Mouse (Mus musculus) limb, embryonic 15.5 days (tissue): ENCODE results near the gene Cmtm2b. TPM values are rescaled to one million over a fixed set of nuclear protein-coding genes. Genes with fewer than 3 reads are reported as not detected.

Experiments
- ATAC-seq: fragments of 200-750 bp; cut with Nextera tagmentation; 2 replicates; pipeline ENCODE4 v1.8.0; 2017; ENCODE audit warnings: low read depth, moderate TSS enrichment; ENCODE audit not compliant: insufficient number of reproducible peaks, low FRiP score, low TSS enrichment
- H3K27ac ChIP-seq: fragments of 300-500 bp; sonication (generic); 2 replicates; pipeline ENCODE4 v1.5.1; 2015; ENCODE audit warnings: moderate library complexity, mild to moderate bottlenecking, inconsistent platforms
- H3K27me3 ChIP-seq: fragments of 300-500 bp; sonication (generic); 2 replicates; pipeline ENCODE4 v1.6.1; 2015; ENCODE audit warnings: inconsistent platforms
- H3K36me3 ChIP-seq: fragments of 300-500 bp; sonication (generic); 2 replicates; pipeline ENCODE4 v1.6.1; 2015; ENCODE audit warnings: inconsistent platforms
- H3K4me1 ChIP-seq: fragments of 300-500 bp; sonication (generic); 2 replicates; pipeline ENCODE4 v1.6.1; 2015; ENCODE audit warnings: inconsistent platforms
- H3K4me2 ChIP-seq: fragments of 300-500 bp; sonication (generic); 2 replicates; pipeline ENCODE4 v1.6.1; 2015; ENCODE audit warnings: mild to moderate bottlenecking, inconsistent platforms
- H3K4me3 ChIP-seq: fragments of 300-500 bp; sonication (generic); 2 replicates; pipeline ENCODE4 v1.5.1; 2015; ENCODE audit warnings: mild to moderate bottlenecking, inconsistent platforms
- H3K9ac ChIP-seq: fragments of 300-500 bp; sonication (generic); 2 replicates; pipeline ENCODE4 v1.6.1; 2015; ENCODE audit warnings: inconsistent platforms
- H3K9me3 ChIP-seq: fragments of 300-500 bp; sonication (generic); 2 replicates; pipeline ENCODE4 v1.6.1; 2016; ENCODE audit warnings: inconsistent platforms
- WGBS: fragments of 180-500 bp; shearing (Covaris S2); methylation state at CpG from one replicate; pipeline ENCODE4 v1.1.7; 2015; 5-methylcytosine and 5-hydroxymethylcytosine counted together
- polyA plus RNA-seq: library from polyadenylated mRNA; unstranded; fragments of >200 nt; fragmentation: Nextera tagmentation; extraction: Ambion mirVana; gene quantifications from 2 replicates; pipeline ENCODE4 v1.2.1, GENCODE M21; 2015

Gene Cmtm2b
- polyA plus RNA-seq, 1 experiment from 2014 or later, result not detected

- no peak overlapping the region for H3K9ac ChIP-seq
- H3K27ac ChIP-seq, result no peak overlapping the region
- no peaks in the 10 kb centered on the region for H3K9me3 ChIP-seq
- H3K27me3 ChIP-seq, result no peaks in the 10 kb centered on the region
- no peak overlapping the region for H3K4me3 ChIP-seq
- no peak for ATAC-seq
- H3K4me2 ChIP-seq, result no peak overlapping the region
- WGBS, result 70% methylated on average over 5 of the region's 5 CpGs
- H3K36me3 ChIP-seq, result no peaks in the 10 kb centered on the region
- no peaks in the 10 kb centered on the region for H3K4me1 ChIP-seq
Observed at GRCm38 (mm10) chr8:104333786-104334185, 11.8 kb downstream of the Cmtm2b start.

GRCm38 (mm10) chr8:104334196-104334595 lies 12.2 kb downstream of the Cmtm2b start:
- Histone ChIP-seq H3K36me3 (no peaks in the 10 kb centered on the region), H3K9me3 (no peaks in the 10 kb centered on the region), H3K4me3 (no peak overlapping the region), H3K9ac (no peak overlapping the region), H3K4me1 (peaks cover 2% of the 10 kb centered on the region; the same call in 1 of the 2 replicates), H3K4me2 (no peak overlapping the region), H3K27me3 (no peaks in the 10 kb centered on the region), H3K27ac (no peak overlapping the region)
- ATAC-seq, result no peak
- WGBS, result 73% methylated on average over 1 of the region's 1 CpGs

GRCm38 (mm10) chr8:104336806-104337205 lies 14.8 kb downstream of the Cmtm2b start:
- no peak for ATAC-seq
- H3K4me1 ChIP-seq, result peaks cover 16% of the 10 kb centered on the region
- H3K9ac ChIP-seq, result no peak overlapping the region
- no peak overlapping the region for H3K27ac ChIP-seq
- no peaks in the 10 kb centered on the region for H3K27me3 ChIP-seq
- no peaks in the 10 kb centered on the region for H3K36me3 ChIP-seq
- H3K9me3 ChIP-seq, result no peaks in the 10 kb centered on the region
- no peak overlapping the region for H3K4me2 ChIP-seq
- WGBS, result 90% methylated on average over 1 of the region's 1 CpGs
- H3K4me3 ChIP-seq, result no peak overlapping the region

- Histone ChIP-seq H3K9me3 (no peaks in the 10 kb centered on the region), H3K27ac (no peak overlapping the region), H3K9ac (no peak overlapping the region), H3K4me1 (peaks cover 17% of the 10 kb centered on the region), H3K36me3 (no peaks in the 10 kb centered on the region), H3K4me2 (no peak overlapping the region), H3K4me3 (no peak overlapping the region), H3K27me3 (no peaks in the 10 kb centered on the region)
- 48% methylated on average over 3 of the region's 3 CpGs for WGBS
- ATAC-seq, result no peak
Observed at GRCm38 (mm10) chr8:104337890-104338289, 15.9 kb downstream of the Cmtm2b start.

DNA sequence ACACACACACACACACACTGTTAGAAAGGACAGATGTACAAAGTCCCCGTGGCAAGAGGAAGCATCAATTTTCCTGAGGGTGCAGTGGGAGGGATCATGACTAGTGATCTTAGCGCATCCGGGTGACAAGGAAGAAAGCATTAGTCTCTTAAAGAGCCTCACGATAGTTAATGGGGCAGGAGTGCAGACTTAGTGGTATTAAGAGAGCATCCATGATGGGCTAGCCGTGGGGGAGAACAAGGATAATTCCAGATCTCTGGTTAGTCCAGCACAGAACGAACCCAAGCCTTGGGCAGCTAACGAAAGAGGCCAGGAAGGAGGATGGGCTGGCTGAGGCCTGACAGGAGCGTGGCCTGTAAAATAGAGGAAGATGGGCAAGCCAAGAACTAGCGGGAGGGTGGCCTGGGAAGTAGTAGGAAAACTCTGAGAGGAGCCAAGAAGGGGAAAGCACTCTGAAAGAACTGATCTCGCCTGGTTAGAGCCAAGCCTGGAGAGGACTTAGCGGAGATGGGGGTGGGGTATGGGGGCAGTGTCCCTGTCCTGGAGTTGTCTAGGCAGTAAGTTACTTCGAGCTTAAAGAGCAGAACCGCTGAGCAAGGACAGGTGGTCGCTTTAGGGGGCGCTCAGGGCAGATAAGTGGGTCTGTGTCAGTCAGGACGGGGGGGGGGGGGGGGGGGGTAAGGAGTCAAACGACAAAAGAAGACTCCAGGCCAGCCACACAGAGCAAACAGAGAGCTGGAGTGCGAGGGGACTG lies 17.4 kb downstream of the Cmtm2b start, which contains the start of gene Cmtm3:
Cmtm3 (plus strand) TSS at position 182 of the 754 bp plus-strand sequence.
- no peaks in the 10 kb centered on the region for H3K27me3 ChIP-seq
- no peak for ATAC-seq
- 14% methylated on average over 18 of the region's 18 CpGs for WGBS
- H3K9ac ChIP-seq, result peak within 1 kb of the TSS; percentile 64
- H3K4me1 ChIP-seq, result peaks cover 27% of the 10 kb centered on the region
- peak within 1 kb of the TSS; percentile 87 for H3K27ac ChIP-seq
- H3K4me3 ChIP-seq, result peak within 1 kb of the TSS; percentile 75
- peak within 1 kb of the TSS; percentile 79 for H3K4me2 ChIP-seq
- H3K9me3 ChIP-seq, result no peaks in the 10 kb centered on the region
- peaks cover under 1% of the 10 kb centered on the region; the same call in 1 of the 2 replicates for H3K36me3 ChIP-seq

DNA sequence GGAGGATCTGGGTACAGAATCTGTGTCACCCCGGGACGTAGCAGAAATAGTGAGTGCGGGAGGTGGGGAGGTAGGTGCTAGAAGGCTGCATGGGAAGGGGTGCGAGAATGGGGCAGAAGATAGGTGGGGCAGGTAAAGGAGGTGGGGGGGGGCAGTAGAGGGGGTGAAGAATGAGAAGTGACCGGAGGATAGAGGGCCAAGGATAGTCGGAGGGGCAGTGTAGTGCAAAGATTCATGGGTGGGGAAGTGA lies 17.9 kb downstream of the Cmtm2b start:
- Histone ChIP-seq H3K36me3 (peaks cover 5% of the 10 kb centered on the region; the same call in 1 of the 2 replicates), H3K27me3 (no peaks in the 10 kb centered on the region), H3K4me1 (peaks cover 30% of the 10 kb centered on the region), H3K4me3 (peak overlapping the region; percentile 75), H3K4me2 (peak overlapping the region; percentile 79), H3K27ac (peak overlapping the region; percentile 87), H3K9ac (peak overlapping the region; percentile 64), H3K9me3 (no peaks in the 10 kb centered on the region)
- WGBS, result under 1% methylated on average over 6 of the region's 6 CpGs
- ATAC-seq, result no peak

DNA sequence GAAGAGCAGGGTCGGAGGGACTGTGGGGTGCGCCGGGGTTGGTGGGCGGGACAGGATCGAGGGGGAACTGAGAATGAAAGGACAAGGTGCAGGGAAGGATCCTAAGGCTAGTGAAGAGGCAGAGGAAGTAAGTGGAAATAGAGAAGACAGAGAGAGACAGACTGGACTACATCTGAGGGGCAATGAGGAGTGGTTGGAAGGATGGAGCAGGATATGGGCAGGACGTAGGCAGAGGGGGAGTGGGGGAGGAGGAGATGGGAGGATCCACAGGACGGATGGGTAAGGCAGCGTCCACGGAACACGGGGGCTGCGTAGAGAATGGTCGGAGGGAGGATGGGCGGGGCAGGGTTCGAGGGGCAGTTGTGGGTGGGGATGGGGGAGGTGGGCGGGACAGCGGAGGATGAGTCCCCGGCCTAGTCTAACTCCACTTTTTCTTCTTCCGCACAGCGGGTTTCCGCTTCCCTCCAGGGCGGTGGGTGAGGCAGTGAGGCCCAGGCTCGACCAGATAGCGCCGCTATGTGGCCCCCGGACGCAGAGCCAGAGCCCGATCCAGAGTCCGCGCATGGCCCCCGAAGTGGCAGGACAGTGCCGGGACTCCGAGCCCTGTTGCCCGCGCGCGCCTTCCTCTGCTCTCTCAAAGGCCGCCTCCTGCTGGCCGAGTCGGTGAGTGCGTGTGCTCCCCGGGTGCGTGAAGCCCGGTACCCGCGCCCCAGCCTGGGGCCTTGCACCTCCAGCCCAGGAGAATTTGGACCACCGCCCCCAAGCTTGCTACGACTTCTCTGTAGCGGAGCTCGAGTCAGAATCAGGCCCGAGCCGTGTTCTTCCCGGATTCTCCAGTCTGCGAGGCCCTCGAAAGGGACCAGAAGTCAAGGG lies 18.4 kb downstream of the Cmtm2b start:
- Histone ChIP-seq H3K27me3 (no peaks in the 10 kb centered on the region), H3K4me1 (peaks cover 30% of the 10 kb centered on the region), H3K4me2 (peak overlapping the region; percentile 79), H3K9ac (peak overlapping the region; percentile 64), H3K36me3 (peaks cover 11% of the 10 kb centered on the region; the same call in 1 of the 2 replicates), H3K4me3 (peak overlapping the region; percentile 75), H3K27ac (peak overlapping the region; percentile 87), H3K9me3 (no peaks in the 10 kb centered on the region)
- ATAC-seq, result peak; percentile 82
- WGBS, result under 1% methylated on average over 51 of the region's 54 CpGs

DNA sequence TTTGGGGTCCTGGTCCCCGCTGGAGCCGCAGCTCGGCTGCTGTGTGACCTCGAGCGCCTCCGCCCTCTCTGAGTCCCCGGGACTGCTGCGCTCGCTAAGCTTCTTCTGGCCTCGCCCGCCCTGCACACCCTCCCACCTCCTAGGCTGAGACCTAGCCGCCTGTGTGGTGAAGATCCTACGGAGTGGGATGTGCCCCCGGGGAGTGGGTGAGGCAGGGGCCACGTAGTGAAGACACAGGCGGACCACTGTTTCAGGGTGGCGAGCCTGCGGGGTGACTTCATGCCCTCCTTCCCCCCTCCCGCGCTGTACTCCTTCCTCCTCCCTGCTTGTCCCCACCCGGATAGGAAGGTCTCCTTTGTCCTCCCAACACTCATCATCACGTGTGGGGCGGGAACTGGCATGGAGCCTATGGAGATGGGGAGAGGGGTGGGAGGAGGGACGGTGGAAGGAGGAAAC lies 19.1 kb downstream of the Cmtm2b start:
- Histone ChIP-seq H3K4me2 (peak overlapping the region; percentile 79), H3K9ac (peak overlapping the region; percentile 64), H3K36me3 (peaks cover 18% of the 10 kb centered on the region; the same call in 1 of the 2 replicates), H3K27me3 (no peaks in the 10 kb centered on the region), H3K4me3 (peak overlapping the region; percentile 75), H3K27ac (peak overlapping the region; percentile 87), H3K4me1 (peaks cover 30% of the 10 kb centered on the region), H3K9me3 (no peaks in the 10 kb centered on the region)
- peak; percentile 56 for ATAC-seq
- WGBS, result under 1% methylated on average over 22 of the region's 24 CpGs

GRCm38 (mm10) chr8:104341678-104342077 lies 19.6 kb downstream of the Cmtm2b start:
- peaks cover 23% of the 10 kb centered on the region; the same call in 1 of the 2 replicates for H3K36me3 ChIP-seq
- H3K9ac ChIP-seq, result 0 out of 2 replicates have a peak overlapping the region, but pooled peaks have one; percentile 64
- 41% methylated on average over 6 of the region's 6 CpGs for WGBS
- H3K27me3 ChIP-seq, result no peaks in the 10 kb centered on the region
- H3K9me3 ChIP-seq, result no peaks in the 10 kb centered on the region
- peak overlapping the region; percentile 75 for H3K4me3 ChIP-seq
- H3K27ac ChIP-seq, result peak overlapping the region; percentile 87
- H3K4me1 ChIP-seq, result peaks cover 30% of the 10 kb centered on the region
- peak overlapping the region; percentile 79 for H3K4me2 ChIP-seq
- no peak for ATAC-seq

DNA sequence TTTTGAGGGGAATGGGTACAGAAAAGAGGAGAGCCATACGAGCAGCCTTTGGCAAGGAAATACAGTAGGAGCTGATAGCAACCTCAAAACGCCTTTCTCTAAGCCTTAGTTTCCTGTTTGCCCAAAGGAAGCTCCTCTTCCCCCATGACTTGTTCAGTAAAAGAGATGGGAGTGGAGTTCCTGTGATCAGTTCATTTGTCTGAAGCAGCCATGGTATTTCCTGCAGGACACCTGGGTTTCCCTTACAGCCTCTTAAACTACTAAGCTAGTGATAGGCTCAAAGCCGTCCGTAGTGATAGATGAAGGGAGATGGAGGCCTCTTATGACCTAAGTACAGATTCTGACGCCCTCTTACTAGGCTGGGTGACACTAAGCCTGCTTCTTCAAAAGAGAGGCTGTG lies 20.4 kb downstream of the Cmtm2b start:
- ATAC-seq, result no peak
- 73% methylated on average over 5 of the region's 5 CpGs for WGBS
- no peak overlapping the region for H3K4me2 ChIP-seq

GRCm38 (mm10) chr8:104343957-104344356 lies 21.9 kb downstream of the Cmtm2b start:
- 15% methylated on average over 7 of the region's 7 CpGs for WGBS
- H3K4me2 ChIP-seq, result no peak overlapping the region
- H3K27ac ChIP-seq, result no peak overlapping the region
- H3K9me3 ChIP-seq, result no peaks in the 10 kb centered on the region
- peaks cover 30% of the 10 kb centered on the region for H3K4me1 ChIP-seq
- H3K27me3 ChIP-seq, result no peaks in the 10 kb centered on the region
- peaks cover 42% of the 10 kb centered on the region for H3K36me3 ChIP-seq
- no peak overlapping the region for H3K9ac ChIP-seq
- H3K4me3 ChIP-seq, result no peak overlapping the region
- no peak for ATAC-seq

More for the DNA sequence above, 20.4 kb downstream of the Cmtm2b start:
- Histone ChIP-seq H3K4me3 (no peak overlapping the region), H3K27me3 (no peaks in the 10 kb centered on the region), H3K27ac (no peak overlapping the region), H3K9me3 (no peaks in the 10 kb centered on the region), H3K4me1 (peaks cover 30% of the 10 kb centered on the region), H3K9ac (no peak overlapping the region), H3K36me3 (peaks cover 31% of the 10 kb centered on the region)

DNA sequence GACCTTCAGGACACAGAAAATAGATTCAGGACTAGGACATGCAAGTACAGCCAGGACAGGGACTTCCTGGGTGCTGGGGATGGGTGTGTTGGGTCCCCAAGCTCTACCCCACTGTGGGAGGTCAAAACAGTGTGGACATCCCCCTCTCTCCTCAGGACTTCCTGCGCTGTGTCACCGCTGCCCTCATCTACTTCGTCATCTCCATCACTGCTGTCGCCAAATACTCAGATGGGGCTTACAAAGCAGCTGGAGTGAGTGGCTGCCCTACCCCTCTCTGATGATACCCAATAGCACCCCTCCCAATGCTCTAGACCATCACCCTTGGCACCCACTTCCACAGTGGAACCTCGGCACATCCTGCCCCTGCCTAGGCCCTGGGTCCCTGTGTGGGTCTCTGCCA lies 22.6 kb downstream of the Cmtm2b start:
- no peak overlapping the region for H3K4me2 ChIP-seq
- H3K27ac ChIP-seq, result no peak overlapping the region
- no peaks in the 10 kb centered on the region for H3K27me3 ChIP-seq
- H3K4me1 ChIP-seq, result peaks cover 24% of the 10 kb centered on the region
- no peak overlapping the region for H3K9ac ChIP-seq
- WGBS, result 90% methylated on average over 5 of the region's 5 CpGs
- H3K4me3 ChIP-seq, result no peak overlapping the region
- ATAC-seq, result no peak
- no peaks in the 10 kb centered on the region for H3K9me3 ChIP-seq
- peaks cover 44% of the 10 kb centered on the region for H3K36me3 ChIP-seq
